Mouse (Mus musculus): ENCODE data around the gene Olfr221.
A peak's percentile ranks its signal among the peaks of the same experiment; 100 is the strongest.
"Not testable (repeated sequence)": the region's sequence is repeated elsewhere in the genome, so short reads cannot be mapped to it uniquely, and the experiment has no call there.

Olfr221 gene

GRCm38 (mm10) chr14:52042359-52042758 lies at the start of gene Olfr221:
TSS of gene Olfr221 (minus strand) at chr14:52042459.
- DNase-seq (ENCODE audit: low spot score), result not testable (repeated sequence)

GRCm38 (mm10) chr14:52083083-52083482 lies 40.8 kb upstream of the Olfr221 start:
- DNase-seq (ENCODE audit: low spot score), result no peak

- DNase-seq (ENCODE audit: low spot score), result peak; percentile 7
These were observed 29.4 kb upstream of the Olfr221 start for GRCm38 (mm10) chr14:52071599-52072137.

GRCm38 (mm10) chr14:52066135-52066534 lies 23.9 kb upstream of the Olfr221 start:
- no peak for DNase-seq (ENCODE audit: low spot score)

GRCm38 (mm10) chr14:52061798-52062197 lies 19.5 kb upstream of the Olfr221 start:
- no peak for DNase-seq (ENCODE audit: low spot score)

- no peak for DNase-seq (ENCODE audit: low spot score)
These were observed 18.5 kb upstream of the Olfr221 start for GRCm38 (mm10) chr14:52060800-52061199.

- DNase-seq (ENCODE audit: low spot score), result no peak
These were observed 17.7 kb upstream of the Olfr221 start for GRCm38 (mm10) chr14:52059982-52060381.

GRCm38 (mm10) chr14:52052720-52053119 lies 10.5 kb upstream of the Olfr221 start:
- DNase-seq (ENCODE audit: low spot score), result not testable (repeated sequence)

GRCm38 (mm10) chr14:52045966-52046565 lies 3.8 kb upstream of the Olfr221 start:
- DNase-seq (ENCODE audit: low spot score), result no peak

- DNase-seq (ENCODE audit: low spot score), result no peak
These were observed 2.8 kb upstream of the Olfr221 start for GRCm38 (mm10) chr14:52044901-52045678.

- no peak for DNase-seq (ENCODE audit: low spot score)
These were observed 1.2 kb upstream of the Olfr221 start for GRCm38 (mm10) chr14:52043446-52043845.

GRCm38 (mm10) chr14:52039332-52039731 lies 2.9 kb downstream of the Olfr221 start:
- DNase-seq (ENCODE audit: low spot score), result peak; percentile 37

GRCm38 (mm10) chr14:52035926-52036325 lies 6.3 kb downstream of the Olfr221 start:
- peak; percentile 52 for DNase-seq (ENCODE audit: low spot score)

GRCm38 (mm10) chr14:52026342-52026741 lies 15.9 kb downstream of the Olfr221 start:
- no peak for DNase-seq (ENCODE audit: low spot score)

- no peak for DNase-seq (ENCODE audit: low spot score)
These were observed 18.1 kb downstream of the Olfr221 start for GRCm38 (mm10) chr14:52024133-52024532.

- peak; percentile 92 for DNase-seq (ENCODE audit: low spot score)
These were observed 19.4 kb downstream of the Olfr221 start for GRCm38 (mm10) chr14:52022709-52023459.

- peak; percentile 68 for DNase-seq (ENCODE audit: low spot score)
These were observed 20.0 kb downstream of the Olfr221 start for GRCm38 (mm10) chr14:52022244-52022708.

GRCm38 (mm10) chr14:52021568-52022212 lies 20.6 kb downstream of the Olfr221 start:
- no peak for DNase-seq (ENCODE audit: low spot score)

- DNase-seq (ENCODE audit: low spot score), result no peak
These were observed 21.1 kb downstream of the Olfr221 start for GRCm38 (mm10) chr14:52021138-52021529.

GRCm38 (mm10) chr14:52020486-52021137 lies 21.6 kb downstream of the Olfr221 start, which contains the start of gene Zfp219:
TSS of gene Zfp219 (minus strand) at chr14:52020733.
- DNase-seq (ENCODE audit: low spot score), result peak; percentile 86

All from yolk sac, embryonic 10.5 days (tissue).